Mouse (Mus musculus): ENCODE results near the gene Hexim1.

Gene Hexim1

GRCm38 (mm10) chr11:103118866-103119265 lies 2.8 kb downstream of the Hexim1 start:
- no peak for DNase-seq (ENCODE audit: low spot score in 2 of 2)

- no peak for DNase-seq (ENCODE audit: low spot score in 2 of 2)
Observed at GRCm38 (mm10) chr11:103119609-103120008, 3.6 kb downstream of the Hexim1 start.

- no peak for DNase-seq (ENCODE audit: low spot score in 2 of 2)
Observed at GRCm38 (mm10) chr11:103120315-103120714, 4.3 kb downstream of the Hexim1 start.

GRCm38 (mm10) chr11:103131701-103132575 lies 15.9 kb downstream of the Hexim1 start, which contains the start of gene Hexim2:
Gene Hexim2, plus strand, starts transcription at chr11:103132429.
- DNase-seq (ENCODE audit: low spot score in 2 of 2): peak; percentile 35 to 44

GRCm38 (mm10) chr11:103132576-103133455 lies 16.8 kb downstream of the Hexim1 start:
- DNase-seq (ENCODE audit: low spot score in 2 of 2): peak; percentile 100

- DNase-seq (ENCODE audit: low spot score in 2 of 2): no peak
Observed at GRCm38 (mm10) chr11:103133456-103134185, 17.6 kb downstream of the Hexim1 start.

GRCm38 (mm10) chr11:103134221-103134620 lies 18.2 kb downstream of the Hexim1 start:
- no peak for DNase-seq (ENCODE audit: low spot score in 2 of 2)

- DNase-seq (ENCODE audit: low spot score in 2 of 2): no peak
Observed at GRCm38 (mm10) chr11:103136039-103136577, 20.1 kb downstream of the Hexim1 start.

GRCm38 (mm10) chr11:103139951-103140762 lies 24.1 kb downstream of the Hexim1 start:
- DNase-seq (ENCODE audit: low spot score in 2 of 2): no peak

GRCm38 (mm10) chr11:103140763-103141100 lies 24.7 kb downstream of the Hexim1 start:
- no peak for DNase-seq (ENCODE audit: low spot score in 2 of 2)

- DNase-seq (ENCODE audit: low spot score in 2 of 2): no peak
Observed at GRCm38 (mm10) chr11:103141101-103141943, 25.3 kb downstream of the Hexim1 start.

- no peak for DNase-seq (ENCODE audit: low spot score in 2 of 2)
Observed at GRCm38 (mm10) chr11:103141944-103142255, 25.9 kb downstream of the Hexim1 start.

- DNase-seq (ENCODE audit: low spot score in 2 of 2): no peak
Observed at GRCm38 (mm10) chr11:103142441-103143182, 26.6 kb downstream of the Hexim1 start.

- no peak for DNase-seq (ENCODE audit: low spot score in 2 of 2)
Observed at GRCm38 (mm10) chr11:103144309-103145285, 28.6 kb downstream of the Hexim1 start.

- DNase-seq (ENCODE audit: low spot score in 2 of 2): no peak
Observed at GRCm38 (mm10) chr11:103146386-103146785, 30.4 kb downstream of the Hexim1 start.

GRCm38 (mm10) chr11:103147766-103148165 lies 31.7 kb downstream of the Hexim1 start:
- no peak for DNase-seq (ENCODE audit: low spot score in 2 of 2)

GRCm38 (mm10) chr11:103149771-103150170 lies 33.7 kb downstream of the Hexim1 start:
- no peak for DNase-seq (ENCODE audit: low spot score in 2 of 2)

Data from spleen, postnatal 14 days (tissue).